10 mouse cellular contexts compared by ENCODE assay signal in genomic region chr2:75609971-75610370, GRCm38 (mm10). TPM values are rescaled to one million over a fixed set of nuclear protein-coding genes. Genes with fewer than 3 reads are reported as not detected.
A peak's percentile ranks its signal among the peaks of the same experiment; 100 is the strongest.
DNase-seq lines count a peak whose midpoint lies in the region; ATAC-seq and TF ChIP-seq lines count a peak whose summit lies in the region.
"Had no signal": no experiment of that assay in that cellular context is flagged by ENCODE, and none has a peak within 500 bp of the region (broad histone marks: within the 10 kb centered on the region; RNA-seq: fewer than 3 reads in every experiment).

No protein-coding gene starts in this region.

- H3K36me3 ChIP-seq in kidney, embryonic 16.5 days (ENCODE audit: insufficient read depth, low read length): no peaks in the 10 kb centered on the region
- H3K36me3 ChIP-seq in limb, embryonic 10.5 days: no peaks in the 10 kb centered on the region
- no peaks in the 10 kb centered on the region for H3K36me3 ChIP-seq in neural tube, embryonic 13.5 days
- no peaks in the 10 kb centered on the region for H3K36me3 ChIP-seq in thymus, adult 2 months (ENCODE audit: control insufficient read depth, insufficient read depth, low read length)

- no peak for ATAC-seq in kidney, embryonic 16.5 days (ENCODE audit: low FRiP score, low TSS enrichment)
- ATAC-seq in neural tube, embryonic 13.5 days (ENCODE audit: low read depth): no peak

- H3K4me2 ChIP-seq in kidney, embryonic 16.5 days (replicated peaks; ENCODE audit: low read depth, low read length): peak overlapping the region; percentile 47
- peak overlapping the region; percentile 49 for H3K4me2 ChIP-seq in neural tube, embryonic 13.5 days

- H3K27ac ChIP-seq in kidney, embryonic 16.5 days (ENCODE audit: low read length): peak overlapping the region; percentile 49
- H3K27ac ChIP-seq in embryonic fibroblast, embryonic 13.5 days (ENCODE audit: insufficient read depth, low read length): peak overlapping the region; percentile 94
- H3K27ac ChIP-seq in limb, embryonic 10.5 days: peak overlapping the region; percentile 81
- no peak overlapping the region for H3K27ac ChIP-seq in neural tube, embryonic 13.5 days (replicated peaks)
- H3K27ac ChIP-seq in thymus, adult 2 months (ENCODE audit: control insufficient read depth, insufficient read depth, low read length): no peak overlapping the region

- no peak for TF ChIP-seq POLR2A in embryonic fibroblast, embryonic 13.5 days (IDR thresholded peaks at IDR 0.05; ENCODE audit: low read depth, low read length)
- TF ChIP-seq POLR2A in thymus, adult 2 months (IDR thresholded peaks at IDR 0.05; ENCODE audit: control insufficient read depth, extremely low read depth, insufficient read depth, low read length, poor library complexity): no peak

- no peak for DNase-seq in kidney, adult 18-20 months
- no peak for DNase-seq in limb, embryonic 10.5 days (ENCODE audit: low spot score)
- no peak for DNase-seq in urinary bladder, postnatal 25 days (ENCODE audit: low spot score)
- no peak for DNase-seq in thymus, adult 2 months
- no peak for DNase-seq in spleen, adult 12 weeks (ENCODE audit: low spot score)
- DNase-seq: cerebellum, adult 2 months; kidney, adult 8-10 months had no signal

- H3K4me1 ChIP-seq in kidney, embryonic 16.5 days (ENCODE audit: insufficient read depth, low read length): peaks cover 51% of the 10 kb centered on the region
- peaks cover 15% of the 10 kb centered on the region; the same call in 1 of the 2 replicates for H3K4me1 ChIP-seq in embryonic fibroblast, embryonic 13.5 days (ENCODE audit: control insufficient read depth, insufficient read depth, low read length)
- peaks cover 66% of the 10 kb centered on the region for H3K4me1 ChIP-seq in limb, embryonic 10.5 days
- H3K4me1 ChIP-seq in neural tube, embryonic 13.5 days (replicated peaks): peaks cover 38% of the 10 kb centered on the region
- peaks cover 11% of the 10 kb centered on the region for H3K4me1 ChIP-seq in thymus, adult 2 months (replicated peaks; ENCODE audit: control insufficient read depth, insufficient read depth, low read length)

- WGBS in kidney, embryonic 16.5 days: 67% methylated on average over 15 of the region's 15 CpGs
- WGBS in limb, embryonic 10.5 days: 60% methylated on average over 15 of the region's 15 CpGs
- WGBS in neural tube, embryonic 13.5 days: 65% methylated on average over 15 of the region's 15 CpGs
- WGBS in thymus, adult 2 months: 67% methylated on average over 15 of the region's 15 CpGs

- H3K9ac ChIP-seq in kidney, embryonic 16.5 days (replicated peaks; ENCODE audit: low read length): peak overlapping the region; percentile 48
- 0 out of 2 replicates have a peak overlapping the region, but pooled peaks have one; percentile 14 for H3K9ac ChIP-seq in neural tube, embryonic 13.5 days

- H3K27me3 ChIP-seq in kidney, embryonic 16.5 days (ENCODE audit: insufficient read depth, low read length): no peaks in the 10 kb centered on the region
- peaks cover 11% of the 10 kb centered on the region for H3K27me3 ChIP-seq in limb, embryonic 10.5 days (ENCODE audit: low read depth, poor library complexity, severe bottlenecking)
- peaks cover 9% of the 10 kb centered on the region for H3K27me3 ChIP-seq in neural tube, embryonic 13.5 days
- H3K27me3 ChIP-seq in thymus, adult 2 months (ENCODE audit: control insufficient read depth, insufficient read depth, low read length): peaks cover 6% of the 10 kb centered on the region

- no peaks in the 10 kb centered on the region for H3K9me3 ChIP-seq in kidney, embryonic 16.5 days (ENCODE audit: low read length)
- no peaks in the 10 kb centered on the region for H3K9me3 ChIP-seq in limb, embryonic 10.5 days (replicated peaks)
- no peaks in the 10 kb centered on the region for H3K9me3 ChIP-seq in neural tube, embryonic 13.5 days

- no peak for TF ChIP-seq CTCF in embryonic fibroblast, embryonic 13.5 days (IDR thresholded peaks at IDR 0.05; ENCODE audit: borderline replicate concordance, insufficient read depth, low read length)
- TF ChIP-seq CTCF in thymus, adult 2 months (IDR thresholded peaks at IDR 0.05; ENCODE audit: borderline replicate concordance, control insufficient read depth, extremely low read depth, insufficient read depth, low read length, poor library complexity): no peak

- peak overlapping the region; percentile 25 for H3K4me3 ChIP-seq in kidney, embryonic 16.5 days (ENCODE audit: low read length)
- no peak overlapping the region for H3K4me3 ChIP-seq in embryonic fibroblast, embryonic 13.5 days (ENCODE audit: insufficient read depth, low read length)
- peak overlapping the region; percentile 39 for H3K4me3 ChIP-seq in limb, embryonic 10.5 days
- H3K4me3 ChIP-seq in neural tube, embryonic 13.5 days: peak overlapping the region; percentile 14
- H3K4me3 ChIP-seq in thymus, adult 2 months (ENCODE audit: control insufficient read depth, insufficient read depth, low read length): no peak overlapping the region

RNA-seq across cellular contexts. Expression of gene Hnrnpa3, which starts 49.1 kb away (rescaled TPM):
- 281 and 293 TPM in 2 replicates for polyA plus RNA-seq in kidney, embryonic 16.5 days (2015; fragmentation: Nextera tagmentation; extraction: Ambion mirVana)
- 192 and 279 TPM in 2 replicates for polyA plus RNA-seq in embryonic fibroblast, embryonic 13.5 days (2011; ENCODE audit: insufficient read length, low read depth, missing spikeins)
- polyA plus RNA-seq in limb, embryonic 10.5 days (2016; fragmentation: Nextera tagmentation; extraction: Ambion mirVana): 352 and 369 TPM in 2 replicates
- polyA plus RNA-seq in neural tube, embryonic 13.5 days (2015; fragmentation: Nextera tagmentation; extraction: Ambion mirVana): 219 and 224 TPM in 2 replicates
- 45.4 and 47.2 TPM in 2 replicates for polyA plus RNA-seq in thymus, adult 2 months (2012; rRNA removed)

Comparison
In these comparisons a context has a peak if more than half of its experiments do, and no peak if none do; other contexts are left out.
1. H3K27ac ChIP-seq: peak in kidney, embryonic 16.5 days (single experiment), embryonic fibroblast, embryonic 13.5 days (single experiment) and limb, embryonic 10.5 days (single experiment); none in neural tube, embryonic 13.5 days (single experiment) and thymus, adult 2 months (single experiment).
2. H3K4me3 ChIP-seq: peak in kidney, embryonic 16.5 days (single experiment), limb, embryonic 10.5 days (single experiment) and neural tube, embryonic 13.5 days (single experiment); none in embryonic fibroblast, embryonic 13.5 days (single experiment) and thymus, adult 2 months (single experiment).